Comparison of ENCODE assay signal across 9 mouse cellular contexts in genomic region chr1:75487040-75487404, GRCm38 (mm10). TPM values are rescaled to one million over a fixed set of nuclear protein-coding genes. Genes with fewer than 3 reads are reported as not detected.
A peak's percentile ranks its signal among the peaks of the same experiment; 100 is the strongest.
DNase-seq lines count a peak whose midpoint lies in the region; ATAC-seq and TF ChIP-seq lines count a peak whose summit lies in the region.
"Had no signal": no experiment of that assay in that cellular context is flagged by ENCODE, and none has a peak within 500 bp of the region (broad histone marks: within the 10 kb centered on the region; RNA-seq: fewer than 3 reads in every experiment).

No protein-coding gene starts in this region.

- H3K4me3 ChIP-seq in thymus, adult 2 months (ENCODE audit: control insufficient read depth, insufficient read depth, low read length), result peak overlapping the region; percentile 44
- peak overlapping the region; percentile 55 for H3K4me3 ChIP-seq in liver, embryonic 11.5 days (ENCODE audit: low read depth, low read length)

- TF ChIP-seq CTCF in thymus, adult 2 months (IDR thresholded peaks at IDR 0.05; ENCODE audit: borderline replicate concordance, control insufficient read depth, extremely low read depth, insufficient read depth, low read length, poor library complexity), result no peak

- ATAC-seq in frontal cortex, adult (ENCODE audit: low TSS enrichment), result peak; percentile 16; the same call in 1 of the 2 replicates
- ATAC-seq in liver, embryonic 11.5 days (replicated peaks; ENCODE audit: low FRiP score), result no peak

- no peak overlapping the region for H3K27ac ChIP-seq in thymus, adult 2 months (ENCODE audit: control insufficient read depth, insufficient read depth, low read length)
- H3K27ac ChIP-seq in liver, embryonic 11.5 days (ENCODE audit: low read depth, low read length), result no peak overlapping the region

- peak overlapping the region; percentile 76 for H3K4me2 ChIP-seq in liver, embryonic 11.5 days

- no peaks in the 10 kb centered on the region for H3K36me3 ChIP-seq in thymus, adult 2 months (ENCODE audit: control insufficient read depth, insufficient read depth, low read length)
- H3K36me3 ChIP-seq in liver, embryonic 11.5 days (ENCODE audit: control insufficient read depth, insufficient read depth, low read length), result peaks cover 10% of the 10 kb centered on the region

- intact Hi-C loops in left cerebral cortex, postnatal 4 days (cut with DNase I), result no loop called here

- H3K9ac ChIP-seq in liver, embryonic 11.5 days (ENCODE audit: low read depth, low read length), result no peak overlapping the region

- peaks cover 12% of the 10 kb centered on the region; the same call in 1 of the 2 replicates for H3K27me3 ChIP-seq in thymus, adult 2 months (ENCODE audit: control insufficient read depth, insufficient read depth, low read length)
- H3K27me3 ChIP-seq in liver, embryonic 11.5 days (replicated peaks; ENCODE audit: control insufficient read depth, insufficient read depth, low read length), result peaks cover 90% of the 10 kb centered on the region

- 7% methylated on average over 13 of the region's 13 CpGs for WGBS in thymus, adult 2 months
- 4% methylated on average over 13 of the region's 13 CpGs for WGBS in liver, embryonic 11.5 days

- no peak for DNase-seq in frontal cortex, postnatal 36 days (ENCODE audit: low spot score in 2 of 2)
- no peak for DNase-seq in thymus, adult 2 months
- no peak for DNase-seq in thymus, adult 18-20 months
- DNase-seq in liver, embryonic 11.5 days (ENCODE audit: low spot score), result no peak
- no peak for DNase-seq in embryo, embryonic 11 days
- DNase-seq in left cerebral cortex, postnatal 4 days, result no peak
- DNase-seq in left cerebral cortex, adult 11 months (ENCODE audit: low spot score), result no peak

- TF ChIP-seq POLR2A in thymus, adult 2 months (IDR thresholded peaks at IDR 0.05; ENCODE audit: control insufficient read depth, extremely low read depth, insufficient read depth, low read length, poor library complexity), result no peak

- H3K9me3 ChIP-seq in liver, embryonic 11.5 days (ENCODE audit: control insufficient read depth, low read length), result no peaks in the 10 kb centered on the region

- H3K4me1 ChIP-seq in thymus, adult 2 months (replicated peaks; ENCODE audit: control insufficient read depth, insufficient read depth, low read length), result peaks cover 6% of the 10 kb centered on the region; the same call in 1 of the 2 replicates
- H3K4me1 ChIP-seq in liver, embryonic 11.5 days (replicated peaks; ENCODE audit: control insufficient read depth, insufficient read depth, low read length), result no peaks in the 10 kb centered on the region; the same call in 1 of the 2 replicates

RNA-seq across cellular contexts. Expression of gene Tmem198, which starts 7.7 kb away (rescaled TPM):
- polyA plus RNA-seq in thymus, adult 2 months (2012; rRNA removed), result 3.0 and 3.5 TPM in 2 replicates
- polyA plus RNA-seq in liver, embryonic 11.5 days (2014; fragmentation: Nextera tagmentation; extraction: Ambion mirVana), result 0.15 and 0.26 TPM in 2 replicates
- 10 to 100 TPM; 41.8 to 43.5 TPM for total RNA-seq in left cerebral cortex, postnatal 4 days (2021)

RNA-seq across cellular contexts. Expression of gene Chpf, which starts 7.9 kb away (rescaled TPM):
- 38.7 and 43.7 TPM in 2 replicates for polyA plus RNA-seq in thymus, adult 2 months (2012; rRNA removed)
- 17.7 and 17.9 TPM in 2 replicates for polyA plus RNA-seq in liver, embryonic 11.5 days (2014; fragmentation: Nextera tagmentation; extraction: Ambion mirVana)
- 10 to 100 TPM; 61.3 to 67.7 TPM for total RNA-seq in left cerebral cortex, postnatal 4 days (2021)

RNA-seq across cellular contexts. Expression of gene Obsl1, which starts 19.2 kb away (rescaled TPM):
- polyA plus RNA-seq in thymus, adult 2 months (2012; rRNA removed), result 17.9 and 23.1 TPM in 2 replicates
- 42.5 and 45.6 TPM in 2 replicates for polyA plus RNA-seq in liver, embryonic 11.5 days (2014; fragmentation: Nextera tagmentation; extraction: Ambion mirVana)
- total RNA-seq in left cerebral cortex, postnatal 4 days (2021), result 10 to 100 TPM; 39.3 to 46.6 TPM
- total RNA-seq: neutrophil, adult 5-6 weeks had no signal

RNA-seq across cellular contexts. Expression of gene Inha, which starts 19.9 kb away (rescaled TPM):
- 9.6 and 19.9 TPM in 2 replicates for polyA plus RNA-seq in thymus, adult 2 months (2012; rRNA removed)
- 0.84 and 1.4 TPM in 2 replicates for polyA plus RNA-seq in liver, embryonic 11.5 days (2014; fragmentation: Nextera tagmentation; extraction: Ambion mirVana)
- 10 to 100 TPM; 42.4 to 42.8 TPM for total RNA-seq in left cerebral cortex, postnatal 4 days (2021)
- total RNA-seq: neutrophil, adult 5-6 weeks had no signal

RNA-seq across cellular contexts. Expression of gene Stk11ip, which starts 34.3 kb away (rescaled TPM):
- polyA plus RNA-seq in thymus, adult 2 months (2012; rRNA removed), result 73.2 and 93.0 TPM in 2 replicates
- polyA plus RNA-seq in liver, embryonic 11.5 days (2014; fragmentation: Nextera tagmentation; extraction: Ambion mirVana), result 15.4 and 15.6 TPM in 2 replicates
- total RNA-seq in left cerebral cortex, postnatal 4 days (2021), result 10 to 100 TPM; 28.0 to 33.7 TPM
